Mouse (Mus musculus) intestine, postnatal 0 days (tissue): ENCODE measurements around the gene Hdac9. TPM values are rescaled to one million over a fixed set of nuclear protein-coding genes. Genes with fewer than 3 reads are reported as not detected.

Source experiments
- ATAC-seq: fragments of 200-750 bp; cut with Nextera tagmentation; 2 replicates; pipeline ENCODE4 v1.8.0; 2017; ENCODE audit warnings: mild to moderate bottlenecking, moderate TSS enrichment, moderate library complexity
- H3K27ac ChIP-seq: fragments of 300-500 bp; sonication (generic); 2 replicates; pipeline ENCODE4 v1.5.1; 2014; ENCODE audit warnings: mild to moderate bottlenecking, low read depth, low read length, moderate library complexity
- H3K27me3 ChIP-seq: fragments of 300-500 bp; sonication (generic); replicated peaks from 2 replicates; pipeline ENCODE4 v1.6.1; 2014; ENCODE audit warnings: low read length, mixed read lengths; ENCODE audit not compliant: control insufficient read depth, insufficient read depth
- H3K36me3 ChIP-seq: fragments of 300-500 bp; sonication (generic); 2 replicates; pipeline ENCODE4 v1.6.1; 2014; ENCODE audit warnings: mild to moderate bottlenecking, moderate library complexity; ENCODE audit not compliant: control insufficient read depth, insufficient read depth
- H3K4me1 ChIP-seq: fragments of 300-500 bp; sonication (generic); replicated peaks from 2 replicates; pipeline ENCODE4 v1.6.1; 2014; ENCODE audit warnings: antibody characterized with exemption, low read length, mixed read lengths; ENCODE audit not compliant: control insufficient read depth, insufficient read depth
- H3K4me2 ChIP-seq: fragments of 300-500 bp; sonication (generic); replicated peaks from 2 replicates; pipeline ENCODE4 v1.6.1; 2014; ENCODE audit warnings: low read depth, mild to moderate bottlenecking, moderate library complexity
- H3K4me3 ChIP-seq: fragments of 300-500 bp; sonication (generic); 2 replicates; pipeline ENCODE4 v1.5.1; 2014; ENCODE audit warnings: low read depth, low read length
- H3K9ac ChIP-seq: fragments of 300-500 bp; sonication (generic); 2 replicates; pipeline ENCODE4 v1.6.1; 2014; ENCODE audit warnings: mild to moderate bottlenecking, low read depth, low read length
- H3K9me3 ChIP-seq: fragments of 300-500 bp; sonication (generic); 2 replicates; pipeline ENCODE4 v1.6.1; 2016; ENCODE audit warnings: mixed run types; ENCODE audit not compliant: control insufficient read depth
- CTCF ChIP-seq: sonication (generic); IDR thresholded peaks from 2 replicates; pipeline ENCODE4 v1.5.1; 2016; ENCODE audit warnings: low read depth, mild to moderate bottlenecking, control low read depth, antibody characterized with exemption, moderate library complexity
- WGBS: fragments of 180-500 bp; shearing (Covaris S2); extraction: QIAGEN DNeasy Blood & Tissue Kit; methylation state at CpG from one replicate; pipeline ENCODE4 v1.1.7; 2014; 5-methylcytosine and 5-hydroxymethylcytosine counted together
- polyA plus RNA-seq: library from polyadenylated mRNA; unstranded; fragments of >200 nt; fragmentation: Nextera tagmentation; extraction: Ambion mirVana; gene quantifications from 2 replicates; pipeline ENCODE4 v1.2.1, GENCODE M21; 2015

Gene Hdac9
- polyA plus RNA-seq, 1 experiment from 2014 or later: 1.4 TPM

DNA sequence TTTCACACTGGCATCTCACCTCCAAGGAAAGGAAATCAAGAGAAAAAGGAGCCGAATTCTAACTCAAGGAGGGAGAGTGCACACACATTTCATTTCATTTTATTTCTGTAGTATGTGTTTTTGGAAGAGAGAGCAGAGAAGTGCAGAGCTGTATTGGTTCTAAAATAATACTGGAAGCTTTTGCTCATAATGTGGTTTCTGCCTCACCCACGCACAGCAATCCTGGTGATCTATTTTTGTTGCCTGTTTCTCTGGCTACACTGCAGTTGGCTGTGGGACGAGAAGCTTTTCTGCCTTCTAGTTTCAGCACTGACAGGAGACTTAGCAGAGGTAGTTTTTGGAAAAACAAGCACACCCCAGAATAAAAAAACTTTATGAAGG, 387.7 kb downstream of the Hdac9 start:
- no peaks in the 10 kb centered on the region for H3K27me3 ChIP-seq
- 46% methylated on average over 3 of the region's 3 CpGs for WGBS
- H3K4me1 ChIP-seq: no peaks in the 10 kb centered on the region
- H3K27ac ChIP-seq: 0 out of 2 replicates have a peak overlapping the region, but pooled peaks have one; percentile 28
- 0 out of 2 replicates have a peak overlapping the region, but pooled peaks have one; percentile 6 for H3K4me2 ChIP-seq
- H3K36me3 ChIP-seq: no peaks in the 10 kb centered on the region
- no peaks in the 10 kb centered on the region for H3K9me3 ChIP-seq
- no peak overlapping the region for H3K4me3 ChIP-seq
- H3K9ac ChIP-seq: no peak overlapping the region
- no peak for TF ChIP-seq CTCF
- ATAC-seq: no peak

DNA sequence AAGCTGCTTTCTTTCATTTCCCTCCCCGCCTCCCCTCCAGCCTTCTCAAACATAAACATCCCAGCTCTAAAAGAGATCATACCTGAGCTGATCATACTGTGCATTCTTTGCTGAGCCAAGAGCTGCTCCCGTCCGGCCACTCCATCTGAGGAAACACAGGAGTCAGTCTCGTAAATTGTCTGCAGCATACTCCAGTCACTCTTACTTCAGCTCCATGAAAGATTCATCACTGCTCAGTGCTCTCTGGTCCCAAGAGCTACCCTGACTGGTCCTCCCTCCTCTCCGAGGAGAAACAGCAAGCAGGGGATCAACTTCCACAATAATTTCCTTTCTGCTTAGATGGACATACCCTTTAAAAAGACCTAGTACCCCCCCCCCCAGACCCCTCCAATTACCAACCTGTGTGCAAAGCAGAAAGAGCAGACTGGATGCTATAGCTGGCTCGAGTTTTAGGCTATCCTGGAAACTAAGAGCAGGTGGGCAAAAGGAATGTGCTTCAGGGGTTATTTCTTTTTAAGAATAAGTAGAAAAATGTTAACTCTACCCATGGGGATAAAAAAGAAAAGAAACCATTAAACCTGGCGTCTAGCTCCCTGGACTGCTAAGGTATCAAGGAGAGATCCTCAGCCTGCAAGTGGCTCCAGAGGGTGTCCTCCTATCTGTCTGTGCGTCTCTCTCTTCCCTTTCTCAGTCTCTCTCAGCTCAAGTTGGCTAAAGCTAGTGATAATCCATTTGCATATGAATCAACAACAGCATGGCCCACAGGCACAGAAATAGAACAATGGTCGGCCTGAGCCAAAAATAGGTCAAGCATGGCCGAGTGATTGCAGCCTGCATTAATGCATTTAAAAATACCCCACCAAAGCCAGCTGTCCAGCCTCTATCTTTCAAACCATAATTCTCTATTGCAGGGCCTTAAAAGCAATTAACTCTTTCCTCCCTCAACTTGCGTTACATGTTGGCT, 388.4 kb downstream of the Hdac9 start:
- Histone ChIP-seq H3K9ac (no peak overlapping the region), H3K27me3 (no peaks in the 10 kb centered on the region), H3K4me1 (no peaks in the 10 kb centered on the region), H3K9me3 (no peaks in the 10 kb centered on the region), H3K27ac (0 out of 2 replicates have a peak overlapping the region, but pooled peaks have one; percentile 28), H3K36me3 (no peaks in the 10 kb centered on the region), H3K4me3 (0 out of 2 replicates have a peak overlapping the region, but pooled peaks have one; percentile 5), H3K4me2 (peak overlapping the region; percentile 41)
- no peak for TF ChIP-seq CTCF
- WGBS: 25% methylated on average over 11 of the region's 11 CpGs
- no peak for ATAC-seq

DNA sequence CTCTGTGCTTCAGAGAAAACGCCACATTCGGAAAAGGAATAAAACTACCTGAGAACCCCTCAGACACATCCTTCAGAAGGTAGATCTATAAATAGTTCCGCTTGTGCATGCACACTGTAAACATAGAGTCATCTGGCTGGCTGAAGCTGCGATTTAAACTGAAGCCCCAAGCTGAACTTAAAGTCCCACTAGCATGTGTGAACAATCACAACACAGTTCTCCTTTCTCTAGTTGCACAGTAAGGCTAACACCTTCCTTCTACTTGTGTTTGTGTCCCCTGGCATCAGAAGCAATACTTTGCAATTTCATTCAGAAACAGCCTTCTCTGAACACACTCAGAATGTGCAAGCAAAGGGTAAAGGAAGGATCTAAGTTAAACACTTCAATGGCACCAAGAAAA, 389.1 kb downstream of the Hdac9 start:
- Histone ChIP-seq H3K9ac (no peak overlapping the region), H3K4me1 (no peaks in the 10 kb centered on the region), H3K9me3 (no peaks in the 10 kb centered on the region), H3K4me2 (peak overlapping the region; percentile 41), H3K27ac (no peak overlapping the region), H3K4me3 (0 out of 2 replicates have a peak overlapping the region, but pooled peaks have one; percentile 5), H3K27me3 (no peaks in the 10 kb centered on the region), H3K36me3 (no peaks in the 10 kb centered on the region)
- no peak for ATAC-seq
- TF ChIP-seq CTCF: no peak
- WGBS: 46% methylated on average over 4 of the region's 4 CpGs

DNA sequence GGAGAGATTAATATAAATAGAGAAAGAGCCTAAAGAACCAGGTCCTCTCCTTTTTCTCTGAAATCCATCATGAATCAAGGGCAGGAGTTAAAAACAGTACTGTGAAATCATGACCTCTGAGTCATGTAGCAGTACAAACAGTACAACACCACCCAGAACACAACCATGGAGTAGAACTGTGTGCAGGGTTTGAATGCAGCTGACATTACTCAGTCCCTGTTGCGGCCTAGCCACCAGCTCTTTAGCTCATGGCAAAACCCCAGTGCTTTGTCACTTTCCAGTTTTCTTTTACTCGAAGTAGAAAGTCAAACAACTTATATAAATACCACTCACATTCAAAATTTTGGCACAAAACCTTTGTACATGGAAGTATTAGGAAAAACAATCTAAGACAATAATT, 395.4 kb downstream of the Hdac9 start:
- Histone ChIP-seq H3K27ac (no peak overlapping the region), H3K9ac (no peak overlapping the region), H3K36me3 (no peaks in the 10 kb centered on the region), H3K4me2 (no peak overlapping the region), H3K27me3 (no peaks in the 10 kb centered on the region), H3K4me3 (no peak overlapping the region), H3K4me1 (no peaks in the 10 kb centered on the region), H3K9me3 (no peaks in the 10 kb centered on the region)
- no peak for TF ChIP-seq CTCF
- WGBS: 67% methylated on average over 2 of the region's 2 CpGs
- no peak for ATAC-seq

DNA sequence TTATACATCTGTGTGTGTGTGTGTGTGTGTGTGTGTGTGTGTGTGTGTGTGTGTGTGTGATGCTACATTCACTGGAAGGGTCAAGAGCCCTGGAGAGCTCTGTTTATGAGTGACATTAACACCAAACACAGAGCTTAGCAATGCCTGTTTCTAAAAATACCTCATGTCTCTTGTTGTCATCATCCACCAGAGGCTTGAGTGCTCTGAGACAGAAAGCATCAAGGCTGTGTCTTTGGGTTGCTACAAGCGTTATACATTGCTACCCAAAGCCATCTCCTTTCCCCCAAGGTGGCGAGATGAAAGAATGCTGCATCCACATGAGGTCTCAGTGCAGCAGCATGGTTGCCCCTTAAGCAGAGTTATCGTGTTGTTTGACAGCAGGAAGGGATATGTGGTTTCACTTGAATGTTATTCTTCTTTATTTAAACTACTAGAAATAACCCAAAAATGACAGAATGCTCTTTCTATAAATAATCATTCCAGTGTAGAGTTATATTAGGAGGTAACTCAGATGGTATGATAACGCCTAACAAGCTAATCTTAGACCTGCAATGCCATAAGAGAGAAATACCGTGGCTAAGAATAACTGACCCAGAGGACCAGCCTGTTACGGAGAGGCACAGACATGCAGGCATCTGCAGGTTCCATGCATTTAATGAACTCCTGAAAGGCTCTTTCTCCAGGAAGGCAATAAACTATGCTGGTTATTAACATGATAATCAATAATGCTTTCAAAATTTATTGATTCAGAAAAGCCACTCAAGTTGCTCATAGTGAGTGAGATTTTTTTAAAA, 399.9 kb downstream of the Hdac9 start:
- ATAC-seq: no peak
- WGBS: 66% methylated on average over 6 of the region's 6 CpGs

DNA sequence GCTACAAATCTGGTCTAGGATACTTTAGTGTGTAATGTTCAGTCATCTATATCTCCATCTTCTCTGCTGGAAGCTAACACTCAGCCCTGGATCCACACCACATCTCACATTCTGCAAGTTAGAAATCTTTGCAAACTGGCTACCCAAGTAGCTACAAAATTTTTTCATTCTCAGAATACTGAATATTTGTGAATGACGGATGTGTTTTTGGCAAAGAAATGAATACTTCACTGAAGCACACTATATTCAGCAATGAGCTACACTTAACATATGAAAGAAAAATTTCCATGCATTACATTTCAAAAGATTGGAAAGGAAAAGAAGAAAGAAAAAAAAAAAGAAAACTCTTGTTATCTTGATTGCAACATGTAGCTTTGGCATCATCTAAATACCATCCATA, 410.6 kb downstream of the Hdac9 start:
- 98% methylated on average over 1 of the region's 1 CpGs for WGBS
- H3K36me3 ChIP-seq: no peaks in the 10 kb centered on the region
- no peak for ATAC-seq

More for the DNA sequence above, 399.9 kb downstream of the Hdac9 start:
- no peaks in the 10 kb centered on the region for H3K36me3 ChIP-seq
- H3K9me3 ChIP-seq: no peaks in the 10 kb centered on the region
- no peak overlapping the region for H3K4me3 ChIP-seq
- no peak overlapping the region for H3K9ac ChIP-seq
- no peak overlapping the region for H3K4me2 ChIP-seq
- no peaks in the 10 kb centered on the region for H3K27me3 ChIP-seq
- no peaks in the 10 kb centered on the region for H3K4me1 ChIP-seq
- no peak for TF ChIP-seq CTCF
- H3K27ac ChIP-seq: no peak overlapping the region

More for the DNA sequence above, 410.6 kb downstream of the Hdac9 start:
- no peak overlapping the region for H3K27ac ChIP-seq
- no peaks in the 10 kb centered on the region for H3K9me3 ChIP-seq
- H3K4me1 ChIP-seq: no peaks in the 10 kb centered on the region
- no peaks in the 10 kb centered on the region for H3K27me3 ChIP-seq
- TF ChIP-seq CTCF: no peak
- no peak overlapping the region for H3K9ac ChIP-seq
- no peak overlapping the region for H3K4me2 ChIP-seq
- H3K4me3 ChIP-seq: no peak overlapping the region
